Mouse (Mus musculus) intestine, postnatal 0 days (tissue): Measurements from ENCODE around the gene Runx1. TPM values are rescaled to one million over a fixed set of nuclear protein-coding genes. Genes with fewer than 3 reads are reported as not detected.

Experiments
- ATAC-seq: fragments of 200-750 bp; cut with Nextera tagmentation; 2 replicates; pipeline ENCODE4 v1.8.0; 2017; ENCODE audit warnings: mild to moderate bottlenecking, moderate TSS enrichment, moderate library complexity
- H3K27ac ChIP-seq: fragments of 300-500 bp; sonication (generic); 2 replicates; pipeline ENCODE4 v1.5.1; 2014; ENCODE audit warnings: mild to moderate bottlenecking, low read depth, low read length, moderate library complexity
- H3K27me3 ChIP-seq: fragments of 300-500 bp; sonication (generic); replicated peaks from 2 replicates; pipeline ENCODE4 v1.6.1; 2014; ENCODE audit warnings: low read length, mixed read lengths; ENCODE audit not compliant: control insufficient read depth, insufficient read depth
- H3K36me3 ChIP-seq: fragments of 300-500 bp; sonication (generic); 2 replicates; pipeline ENCODE4 v1.6.1; 2014; ENCODE audit warnings: mild to moderate bottlenecking, moderate library complexity; ENCODE audit not compliant: control insufficient read depth, insufficient read depth
- H3K4me1 ChIP-seq: fragments of 300-500 bp; sonication (generic); replicated peaks from 2 replicates; pipeline ENCODE4 v1.6.1; 2014; ENCODE audit warnings: antibody characterized with exemption, low read length, mixed read lengths; ENCODE audit not compliant: control insufficient read depth, insufficient read depth
- H3K4me2 ChIP-seq: fragments of 300-500 bp; sonication (generic); replicated peaks from 2 replicates; pipeline ENCODE4 v1.6.1; 2014; ENCODE audit warnings: low read depth, mild to moderate bottlenecking, moderate library complexity
- H3K4me3 ChIP-seq: fragments of 300-500 bp; sonication (generic); 2 replicates; pipeline ENCODE4 v1.5.1; 2014; ENCODE audit warnings: low read depth, low read length
- H3K9ac ChIP-seq: fragments of 300-500 bp; sonication (generic); 2 replicates; pipeline ENCODE4 v1.6.1; 2014; ENCODE audit warnings: mild to moderate bottlenecking, low read depth, low read length
- H3K9me3 ChIP-seq: fragments of 300-500 bp; sonication (generic); 2 replicates; pipeline ENCODE4 v1.6.1; 2016; ENCODE audit warnings: mixed run types; ENCODE audit not compliant: control insufficient read depth
- CTCF ChIP-seq: sonication (generic); IDR thresholded peaks from 2 replicates; pipeline ENCODE4 v1.5.1; 2016; ENCODE audit warnings: low read depth, mild to moderate bottlenecking, control low read depth, antibody characterized with exemption, moderate library complexity
- WGBS: fragments of 180-500 bp; shearing (Covaris S2); extraction: QIAGEN DNeasy Blood & Tissue Kit; methylation state at CpG from one replicate; pipeline ENCODE4 v1.1.7; 2014; 5-methylcytosine and 5-hydroxymethylcytosine counted together
- polyA plus RNA-seq: library from polyadenylated mRNA; unstranded; fragments of >200 nt; fragmentation: Nextera tagmentation; extraction: Ambion mirVana; gene quantifications from 2 replicates; pipeline ENCODE4 v1.2.1, GENCODE M21; 2015

The Runx1 gene
- polyA plus RNA-seq, 1 experiment from 2014 or later, result 1.7 TPM

DNA sequence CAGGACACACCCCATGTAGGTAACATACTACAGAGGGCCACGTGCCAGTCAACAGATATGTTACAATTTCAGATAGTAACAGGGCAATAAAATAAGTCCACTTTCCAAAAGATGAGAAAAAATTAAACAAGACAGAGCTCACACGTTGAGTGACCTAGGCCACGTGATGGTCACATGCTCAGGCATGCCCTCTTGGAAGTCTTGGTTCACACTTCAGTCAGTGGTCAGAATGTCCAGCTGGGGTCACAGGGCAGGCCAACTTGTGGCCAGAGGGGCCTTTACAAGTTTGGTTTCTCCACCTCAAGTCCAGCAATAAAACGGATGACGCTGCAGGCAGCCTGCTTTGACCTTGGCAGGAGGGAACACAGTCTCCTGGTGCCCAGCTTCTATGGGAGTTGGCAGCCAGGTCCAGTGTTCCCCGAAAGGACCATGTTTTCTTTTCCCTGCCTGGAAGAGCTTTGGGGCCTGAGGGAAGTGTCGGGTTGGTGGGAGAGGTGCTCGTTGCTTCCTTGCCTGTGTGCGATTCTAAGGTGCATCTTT, 46.0 kb downstream of the Runx1 start:
- 72% methylated on average over 9 of the region's 9 CpGs for WGBS
- Histone ChIP-seq H3K27ac (no peak overlapping the region), H3K9me3 (no peaks in the 10 kb centered on the region), H3K36me3 (no peaks in the 10 kb centered on the region), H3K4me3 (no peak overlapping the region), H3K4me1 (no peaks in the 10 kb centered on the region), H3K4me2 (no peak overlapping the region), H3K27me3 (no peaks in the 10 kb centered on the region), H3K9ac (no peak overlapping the region)
- TF ChIP-seq CTCF, result no peak
- no peak for ATAC-seq

GRCm38 (mm10) chr16:92779175-92779574, 46.8 kb downstream of the Runx1 start:
- Histone ChIP-seq H3K9ac (no peak overlapping the region), H3K4me3 (no peak overlapping the region), H3K4me2 (no peak overlapping the region), H3K27me3 (no peaks in the 10 kb centered on the region), H3K4me1 (no peaks in the 10 kb centered on the region), H3K27ac (no peak overlapping the region), H3K9me3 (no peaks in the 10 kb centered on the region), H3K36me3 (no peaks in the 10 kb centered on the region)
- TF ChIP-seq CTCF, result no peak
- WGBS, result 95% methylated on average over 2 of the region's 2 CpGs
- no peak for ATAC-seq

- no peaks in the 10 kb centered on the region for H3K27me3 ChIP-seq
- H3K4me2 ChIP-seq, result no peak overlapping the region
- H3K36me3 ChIP-seq, result no peaks in the 10 kb centered on the region
- no peak for TF ChIP-seq CTCF
- no peaks in the 10 kb centered on the region for H3K4me1 ChIP-seq
- H3K27ac ChIP-seq, result no peak overlapping the region
- H3K9ac ChIP-seq, result no peak overlapping the region
- ATAC-seq, result no peak
- H3K9me3 ChIP-seq, result no peaks in the 10 kb centered on the region
- no peak overlapping the region for H3K4me3 ChIP-seq
- 51% methylated on average over 9 of the region's 9 CpGs for WGBS
Measured at GRCm38 (mm10) chr16:92778096-92778780, 47.7 kb downstream of the Runx1 start.

DNA sequence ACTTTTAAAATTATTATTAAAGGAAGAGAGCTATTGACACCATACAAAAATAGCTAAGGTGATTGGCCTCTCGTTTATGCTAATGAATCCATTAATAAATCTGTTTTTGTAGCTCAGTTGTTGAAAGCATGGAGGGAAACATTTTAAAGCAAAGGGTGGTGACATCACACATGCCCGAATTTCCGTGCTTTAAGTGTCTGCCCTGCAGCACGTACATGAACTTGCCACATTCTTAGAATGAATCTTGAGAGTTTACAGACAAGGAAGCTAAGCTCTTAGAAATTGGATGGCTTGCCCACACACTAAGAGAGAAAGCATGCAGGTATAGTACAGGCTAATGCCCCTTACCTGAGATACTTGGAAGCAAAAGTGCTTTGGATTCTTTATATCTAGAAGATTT, 58.1 kb downstream of the Runx1 start:
- Histone ChIP-seq H3K36me3 (no peaks in the 10 kb centered on the region), H3K9me3 (no peaks in the 10 kb centered on the region), H3K4me3 (no peak overlapping the region), H3K27ac (no peak overlapping the region), H3K27me3 (no peaks in the 10 kb centered on the region), H3K4me2 (no peak overlapping the region), H3K9ac (no peak overlapping the region), H3K4me1 (no peaks in the 10 kb centered on the region)
- WGBS, result 85% methylated on average over 4 of the region's 4 CpGs
- no peak for TF ChIP-seq CTCF
- no peak for ATAC-seq

- ATAC-seq, result no peak
- no peak overlapping the region for H3K4me3 ChIP-seq
- H3K4me2 ChIP-seq, result no peak overlapping the region
- WGBS, result 93% methylated on average over 7 of the region's 7 CpGs
- no peaks in the 10 kb centered on the region for H3K4me1 ChIP-seq
- no peak for TF ChIP-seq CTCF
- no peak overlapping the region for H3K27ac ChIP-seq
- no peaks in the 10 kb centered on the region for H3K36me3 ChIP-seq
- H3K9me3 ChIP-seq, result no peaks in the 10 kb centered on the region
- no peaks in the 10 kb centered on the region for H3K27me3 ChIP-seq
- H3K9ac ChIP-seq, result no peak overlapping the region
Measured at GRCm38 (mm10) chr16:92767423-92767822, 58.5 kb downstream of the Runx1 start.

DNA sequence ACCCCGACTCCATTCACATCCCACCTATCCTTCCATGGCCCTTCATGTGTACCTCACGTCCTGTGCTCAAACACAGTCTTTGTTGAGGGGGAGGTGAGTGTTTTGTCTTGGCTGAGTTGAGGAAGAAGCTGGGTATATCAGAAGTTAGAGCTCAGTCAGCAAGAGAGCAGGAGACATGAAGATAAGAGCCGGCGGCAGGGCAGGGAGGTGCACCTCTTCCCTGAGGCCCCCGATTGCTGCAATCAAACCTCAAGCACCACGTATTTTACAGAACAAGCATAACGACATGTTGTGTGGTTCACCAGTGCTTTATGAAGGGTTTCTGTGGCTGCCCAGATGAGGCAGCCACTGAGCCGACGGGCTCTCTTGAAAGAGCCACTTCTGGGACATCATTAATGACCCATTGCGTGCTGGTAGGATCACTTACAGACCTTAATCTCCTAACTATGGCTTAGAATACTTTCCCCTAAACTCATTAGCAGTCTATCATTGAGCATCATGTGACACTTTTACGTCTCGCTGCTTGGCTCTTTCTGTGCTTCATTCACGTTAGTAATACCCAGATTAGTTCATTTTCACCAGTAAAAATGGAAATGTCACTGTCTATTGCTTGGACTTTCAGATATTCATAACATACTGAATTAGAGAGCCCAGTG, 61.1 kb downstream of the Runx1 start:
- Histone ChIP-seq H3K4me1 (no peaks in the 10 kb centered on the region), H3K9me3 (no peaks in the 10 kb centered on the region), H3K4me2 (no peak overlapping the region), H3K27ac (no peak overlapping the region), H3K27me3 (no peaks in the 10 kb centered on the region), H3K36me3 (no peaks in the 10 kb centered on the region), H3K4me3 (no peak overlapping the region), H3K9ac (no peak overlapping the region)
- ATAC-seq, result no peak
- no peak for TF ChIP-seq CTCF
- 59% methylated on average over 13 of the region's 13 CpGs for WGBS
